Mouse (Mus musculus): ENCODE measurements around the gene Kat8. TPM values are rescaled to one million over a fixed set of nuclear protein-coding genes. Genes with fewer than 3 reads are reported as not detected.
A peak's percentile ranks its signal among the peaks of the same experiment; 100 is the strongest.

The Kat8 gene
- polyA plus RNA-seq, 1 experiment: 12.2 TPM

DNA sequence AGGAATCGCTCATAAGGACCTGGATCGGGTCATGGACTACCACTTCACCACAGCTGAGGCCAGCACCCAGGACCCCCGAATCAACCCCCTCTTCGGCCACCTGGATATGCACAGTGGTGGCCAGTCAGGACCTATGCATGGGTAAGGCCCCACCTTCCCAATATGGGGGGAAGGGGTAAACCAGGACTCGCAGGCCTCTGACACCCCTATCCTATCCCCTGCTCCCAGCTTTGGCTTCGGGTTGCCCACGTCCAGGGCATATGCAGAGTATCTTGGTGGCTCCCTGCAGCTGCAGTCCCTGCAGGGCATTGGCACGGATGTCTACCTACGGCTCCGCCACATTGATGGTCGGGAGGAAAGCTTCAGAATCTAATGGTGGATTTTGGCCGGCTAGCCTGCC lies 4.4 kb upstream of the Kat8 start:
- DNase-seq: no peak
- H3K27ac ChIP-seq (ENCODE audit: insufficient read depth, low read depth, low read length): no peak overlapping the region
- 96% methylated on average over 12 of the region's 12 CpGs for WGBS

DNA sequence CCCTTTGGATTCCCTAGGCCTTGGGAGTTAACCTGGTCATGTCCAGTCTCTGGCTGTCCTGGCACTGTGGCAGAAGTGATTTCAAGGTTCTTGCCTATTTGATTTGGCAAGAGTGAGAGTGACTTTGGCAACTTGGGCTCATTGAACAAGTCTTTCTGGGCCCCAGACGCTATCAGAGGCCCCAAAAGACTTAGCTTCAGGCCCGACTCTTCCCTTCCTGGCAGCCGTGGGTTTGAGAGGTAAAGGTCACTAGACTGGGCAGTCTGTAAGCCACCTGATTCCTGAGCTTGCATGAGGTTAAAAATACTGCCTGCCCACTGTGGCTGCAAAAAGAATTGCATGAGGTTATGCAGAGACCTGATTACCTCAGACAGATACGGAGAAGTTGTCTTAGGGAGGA lies 3.7 kb upstream of the Kat8 start:
- WGBS: 55% methylated on average over 4 of the region's 4 CpGs
- peak overlapping the region; percentile 35; the same call in 1 of the 2 replicates for H3K27ac ChIP-seq (ENCODE audit: insufficient read depth, low read depth, low read length)
- peak; percentile 49 for DNase-seq
- H3K4me3 ChIP-seq (ENCODE audit: insufficient read depth, low read depth, low read length): no peak overlapping the region
- H3K27me3 ChIP-seq (replicated peaks; ENCODE audit: control insufficient read depth, insufficient read depth, low read length): no peaks in the 10 kb centered on the region
- peaks cover 1% of the 10 kb centered on the region; the same call in 1 of the 2 replicates for H3K36me3 ChIP-seq (ENCODE audit: control insufficient read depth, insufficient read depth, low read length)
- no peak for TF ChIP-seq POLR2A (IDR thresholded peaks at IDR 0.05; ENCODE audit: low read depth, low read length)
- no peak for TF ChIP-seq CTCF (conservative IDR thresholded peaks at IDR 0.05; ENCODE audit: insufficient read depth, insufficient read length, low read depth, low read length)
- peaks cover 5% of the 10 kb centered on the region; the same call in 1 of the 2 replicates for H3K4me1 ChIP-seq (ENCODE audit: control insufficient read depth, insufficient read depth, low read length)

More for the DNA sequence above, 4.4 kb upstream of the Kat8 start:
- Histone ChIP-seq H3K27me3 (replicated peaks; ENCODE audit: control insufficient read depth, insufficient read depth, low read length) (no peaks in the 10 kb centered on the region), H3K36me3 (ENCODE audit: control insufficient read depth, insufficient read depth, low read length) (peaks cover 1% of the 10 kb centered on the region; the same call in 1 of the 2 replicates), H3K4me3 (ENCODE audit: insufficient read depth, low read depth, low read length) (no peak overlapping the region), H3K4me1 (ENCODE audit: control insufficient read depth, insufficient read depth, low read length) (peaks cover 2% of the 10 kb centered on the region; the same call in 1 of the 2 replicates)
- TF ChIP-seq POLR2A (IDR thresholded peaks at IDR 0.05; ENCODE audit: low read depth, low read length) (no peak), CTCF (conservative IDR thresholded peaks at IDR 0.05; ENCODE audit: insufficient read depth, insufficient read length, low read depth, low read length) (no peak)

- WGBS: 17% methylated on average over 4 of the region's 4 CpGs
- H3K27ac ChIP-seq (ENCODE audit: insufficient read depth, low read depth, low read length): peak overlapping the region; percentile 18; the same call in 1 of the 2 replicates
- no peaks in the 10 kb centered on the region for H3K27me3 ChIP-seq (replicated peaks; ENCODE audit: control insufficient read depth, insufficient read depth, low read length)
- TF ChIP-seq POLR2A (IDR thresholded peaks at IDR 0.05; ENCODE audit: low read depth, low read length) (no peak), CTCF (conservative IDR thresholded peaks at IDR 0.05; ENCODE audit: insufficient read depth, insufficient read length, low read depth, low read length) (no peak)
- H3K36me3 ChIP-seq (ENCODE audit: control insufficient read depth, insufficient read depth, low read length): no peaks in the 10 kb centered on the region; the same call in 1 of the 2 replicates
- H3K4me1 ChIP-seq (ENCODE audit: control insufficient read depth, insufficient read depth, low read length): peaks cover 5% of the 10 kb centered on the region; the same call in 1 of the 2 replicates
- peak overlapping the region; percentile 81 for H3K4me3 ChIP-seq (ENCODE audit: insufficient read depth, low read depth, low read length)
- no peak for DNase-seq
Observed at GRCm38 (mm10) chr7:127912938-127913337, 622 bp downstream of the Kat8 start.

- no peak for TF ChIP-seq CTCF (conservative IDR thresholded peaks at IDR 0.05; ENCODE audit: insufficient read depth, insufficient read length, low read depth, low read length)
- TF ChIP-seq POLR2A (IDR thresholded peaks at IDR 0.05; ENCODE audit: low read depth, low read length): no peak
- Histone ChIP-seq H3K4me3 (ENCODE audit: insufficient read depth, low read depth, low read length) (no peak overlapping the region), H3K27ac (ENCODE audit: insufficient read depth, low read depth, low read length) (no peak overlapping the region), H3K36me3 (ENCODE audit: control insufficient read depth, insufficient read depth, low read length) (no peaks in the 10 kb centered on the region; the same call in 1 of the 2 replicates), H3K4me1 (ENCODE audit: control insufficient read depth, insufficient read depth, low read length) (peaks cover 5% of the 10 kb centered on the region; the same call in 1 of the 2 replicates), H3K27me3 (replicated peaks; ENCODE audit: control insufficient read depth, insufficient read depth, low read length) (no peaks in the 10 kb centered on the region)
- no peak for DNase-seq
- 84% methylated on average over 12 of the region's 12 CpGs for whole genome bisulfite sequencing
Observed at GRCm38 (mm10) chr7:127915293-127915692, 3.0 kb downstream of the Kat8 start.

DNA sequence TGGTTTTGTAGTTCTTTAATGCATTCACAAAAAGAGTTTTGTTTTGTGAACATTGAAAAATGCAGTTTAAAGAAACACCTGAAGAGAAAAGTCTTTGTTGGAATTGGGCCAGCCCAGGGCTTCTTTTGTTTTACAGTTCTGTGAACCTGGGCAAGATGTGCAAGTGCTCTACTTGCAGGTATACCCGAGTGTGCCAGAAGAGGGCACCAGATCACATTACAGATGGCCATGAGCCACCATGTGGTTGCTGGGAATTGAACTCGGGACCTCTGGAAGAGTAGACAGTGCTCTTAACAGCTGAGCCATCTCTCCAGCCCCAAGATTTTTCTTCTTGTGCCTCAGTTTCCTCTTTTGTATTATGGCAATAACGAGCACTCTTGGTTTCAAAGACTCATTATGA lies 5.9 kb downstream of the Kat8 start:
- Histone ChIP-seq H3K27ac (ENCODE audit: insufficient read depth, low read depth, low read length) (no peak overlapping the region), H3K27me3 (replicated peaks; ENCODE audit: control insufficient read depth, insufficient read depth, low read length) (no peaks in the 10 kb centered on the region), H3K4me1 (ENCODE audit: control insufficient read depth, insufficient read depth, low read length) (peaks cover 11% of the 10 kb centered on the region; the same call in 1 of the 2 replicates), H3K4me3 (ENCODE audit: insufficient read depth, low read depth, low read length) (no peak overlapping the region), H3K36me3 (ENCODE audit: control insufficient read depth, insufficient read depth, low read length) (no peaks in the 10 kb centered on the region; the same call in 1 of the 2 replicates)
- peak; percentile 76 for DNase-seq
- WGBS: 53% methylated on average over 3 of the region's 3 CpGs
- TF ChIP-seq POLR2A (IDR thresholded peaks at IDR 0.05; ENCODE audit: low read depth, low read length) (no peak), CTCF (conservative IDR thresholded peaks at IDR 0.05; ENCODE audit: insufficient read depth, insufficient read length, low read depth, low read length) (peak; percentile 62)

GRCm38 (mm10) chr7:127919290-127919689 lies 7.0 kb downstream of the Kat8 start:
- no peak for TF ChIP-seq POLR2A (IDR thresholded peaks at IDR 0.05; ENCODE audit: low read depth, low read length)
- no peak; the same call in 1 of the 2 replicates for TF ChIP-seq CTCF (conservative IDR thresholded peaks at IDR 0.05; ENCODE audit: insufficient read depth, insufficient read length, low read depth, low read length)

DNA sequence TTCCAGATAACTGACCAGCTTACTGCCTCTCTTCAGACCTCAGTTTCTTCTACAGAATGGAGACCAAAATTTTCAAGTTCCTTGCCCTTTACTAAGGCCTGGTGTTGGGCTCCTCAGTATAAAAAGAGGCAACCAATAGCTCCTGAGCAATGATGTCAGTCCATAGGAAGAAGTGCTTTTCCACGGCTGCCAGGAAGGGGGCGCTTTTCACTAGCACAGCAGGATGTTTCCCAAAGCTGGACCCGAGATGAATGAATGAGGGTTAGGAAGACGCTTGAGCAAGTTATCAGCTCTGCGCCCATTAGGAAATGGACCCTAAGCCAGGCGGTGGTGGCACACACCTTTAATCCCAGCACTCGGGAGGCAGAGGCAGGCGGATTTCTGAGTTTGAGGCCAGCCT lies 9.2 kb downstream of the Kat8 start:
- peaks cover 4% of the 10 kb centered on the region; the same call in 1 of the 2 replicates for H3K36me3 ChIP-seq (ENCODE audit: control insufficient read depth, insufficient read depth, low read length)
- H3K27ac ChIP-seq (ENCODE audit: insufficient read depth, low read depth, low read length): no peak overlapping the region
- WGBS: 60% methylated on average over 8 of the region's 8 CpGs
- TF ChIP-seq POLR2A (IDR thresholded peaks at IDR 0.05; ENCODE audit: low read depth, low read length) (no peak), CTCF (conservative IDR thresholded peaks at IDR 0.05; ENCODE audit: insufficient read depth, insufficient read length, low read depth, low read length) (peak; percentile 70)
- peak; percentile 64 for DNase-seq
- no peaks in the 10 kb centered on the region for H3K27me3 ChIP-seq (replicated peaks; ENCODE audit: control insufficient read depth, insufficient read depth, low read length)
- no peak overlapping the region for H3K4me3 ChIP-seq (ENCODE audit: insufficient read depth, low read depth, low read length)
- peaks cover 35% of the 10 kb centered on the region for H3K4me1 ChIP-seq (ENCODE audit: control insufficient read depth, insufficient read depth, low read length)

More at GRCm38 (mm10) chr7:127919290-127919689, 7.0 kb downstream of the Kat8 start:
- DNase-seq: peak; percentile 40
- Histone ChIP-seq H3K27ac (ENCODE audit: insufficient read depth, low read depth, low read length) (no peak overlapping the region), H3K4me3 (ENCODE audit: insufficient read depth, low read depth, low read length) (no peak overlapping the region), H3K27me3 (replicated peaks; ENCODE audit: control insufficient read depth, insufficient read depth, low read length) (no peaks in the 10 kb centered on the region), H3K4me1 (ENCODE audit: control insufficient read depth, insufficient read depth, low read length) (peaks cover 20% of the 10 kb centered on the region), H3K36me3 (ENCODE audit: control insufficient read depth, insufficient read depth, low read length) (no peaks in the 10 kb centered on the region; the same call in 1 of the 2 replicates)
- 79% methylated on average over 7 of the region's 7 CpGs for WGBS

All from kidney, adult 2 months (tissue).